Mouse (Mus musculus) kidney, postnatal 4 days (tissue): Measurements from ENCODE around the gene Etv2.

Experiments used
- DNase-seq, 2 experiments: peaks; one replicate each; pipeline ENCODE4 v3.0.0; 2021; ENCODE audit warnings: mixed read lengths in 2 of 2

Etv2 gene

GRCm38 (mm10) chr7:30588676-30589434 is 46.8 kb downstream of the Etv2 start, which contains the start of gene Kmt2b:
TSS of gene Kmt2b (minus strand) at chr7:30588726.
- DNase-seq, result peak; percentile 95 to 98

- peak; percentile 60 to 74 for DNase-seq
Observed at GRCm38 (mm10) chr7:30587842-30588667, 47.6 kb downstream of the Etv2 start.

GRCm38 (mm10) chr7:30586455-30587020 is 49.1 kb downstream of the Etv2 start:
- no peak for DNase-seq

- no peak for DNase-seq
Observed at GRCm38 (mm10) chr7:30585170-30585569, 50.5 kb downstream of the Etv2 start.

GRCm38 (mm10) chr7:30584339-30584738 is 51.3 kb downstream of the Etv2 start:
- no peak for DNase-seq
